Mouse (Mus musculus) MEL (cell line): ENCODE measurements around the gene Ndufv1. TPM values are rescaled to one million over a fixed set of nuclear protein-coding genes. Genes with fewer than 3 reads are reported as not detected.

ENCODE experiments used
- DNase-seq: peaks from one replicate; pipeline ENCODE4 v3.0.0; 2011; ENCODE audit warnings: low read depth, low spot score
- H3K27ac ChIP-seq: 2 replicates; pipeline ENCODE4 v1.5.1; 2012; ENCODE audit warnings: low read depth, mild to moderate bottlenecking, control low read depth, low read length, moderate library complexity; ENCODE audit not compliant: control insufficient read depth
- H3K27me3 ChIP-seq, 2 experiments: fragments of 150-350 bp in 1 of 2; sonication (generic) in 1 of 2; 2 replicates each; pipeline ENCODE4 v1.6.1; 2012; ENCODE audit warnings: low read length in 2 of 2, mild to moderate bottlenecking in 2 of 2, improper control_type of control experiment in 1 of 2, moderate library complexity in 1 of 2; ENCODE audit not compliant: insufficient read depth in 2 of 2, control insufficient read depth in 1 of 2
- H3K36me3 ChIP-seq, 2 experiments: 2 replicates each; pipeline ENCODE4 v1.6.1; 2012 to 2014; ENCODE audit warnings: low read length in 2 of 2, improper control_type of control experiment in 1 of 2, inconsistent platforms in 1 of 2, mild to moderate bottlenecking in 1 of 2; ENCODE audit not compliant: insufficient read depth in 2 of 2, control insufficient read depth in 1 of 2
- H3K4me1 ChIP-seq, 2 experiments: fragments of 150-350 bp in 1 of 2; sonication (generic) in 1 of 2; 2 replicates each; pipeline ENCODE4 v1.6.1; 2012; ENCODE audit warnings: low read length in 2 of 2, improper control_type of control experiment in 1 of 2, mild to moderate bottlenecking in 1 of 2; ENCODE audit not compliant: insufficient read depth in 2 of 2, control insufficient read depth in 1 of 2
- H3K4me3 ChIP-seq, 2 experiments: fragments of 150-350 bp in 1 of 2; sonication (generic) in 1 of 2; 2 replicates each; pipeline ENCODE4 v1.5.1; 2012; ENCODE audit warnings: low read depth in 2 of 2, low read length in 2 of 2, mild to moderate bottlenecking in 2 of 2, moderate library complexity in 2 of 2, control low read depth in 1 of 2, improper control_type of control experiment in 1 of 2; ENCODE audit not compliant: control insufficient read depth in 1 of 2, insufficient read depth in 1 of 2
- H3K79me2 ChIP-seq: 2 replicates; pipeline ENCODE4 v1.6.1; 2012; ENCODE audit warnings: mild to moderate bottlenecking, low read length, moderate library complexity; ENCODE audit not compliant: control insufficient read depth, poor library complexity, insufficient read depth
- H3K9ac ChIP-seq: 2 replicates; pipeline ENCODE4 v1.6.1; 2012; ENCODE audit warnings: low read depth, mild to moderate bottlenecking, control low read depth, low read length, moderate library complexity; ENCODE audit not compliant: control insufficient read depth, poor library complexity, severe bottlenecking
- H3K9me3 ChIP-seq: fragments of 150-350 bp; sonication (generic); replicated peaks from 2 replicates; pipeline ENCODE4 v1.6.1; 2012; ENCODE audit warnings: mild to moderate bottlenecking, low read length, improper control_type of control experiment, moderate library complexity; ENCODE audit not compliant: insufficient read depth
- BHLHE40 ChIP-seq: IDR thresholded peaks from 2 replicates; pipeline ENCODE4 v1.6.1; 2012; ENCODE audit warnings: low read depth, mild to moderate bottlenecking, inconsistent platforms, low read length, improper control_type of control experiment, borderline replicate concordance
- CHD1 ChIP-seq: IDR thresholded peaks from 2 replicates; pipeline ENCODE4 v1.6.1; 2012; ENCODE audit warnings: low read depth, mild to moderate bottlenecking, inconsistent platforms, low read length, improper control_type of control experiment
- E2F4 ChIP-seq: IDR thresholded peaks from 2 replicates; pipeline ENCODE4 v1.6.1; 2011; ENCODE audit warnings: low read depth, low read length, improper control_type of control experiment, borderline replicate concordance
- ELF1 ChIP-seq: IDR thresholded peaks from 2 replicates; pipeline ENCODE4 v1.6.1; 2014; ENCODE audit warnings: low read depth, mild to moderate bottlenecking, inconsistent platforms, low read length, improper control_type of control experiment, moderate library complexity
- EP300 ChIP-seq, 2 experiments: IDR thresholded peaks; 2 replicates each; pipeline ENCODE4 v1.6.1; 2011; ENCODE audit warnings: improper control_type of control experiment in 2 of 2, low read length in 2 of 2, low read depth in 1 of 2, mild to moderate bottlenecking in 1 of 2
- GATA1 ChIP-seq: IDR thresholded peaks from 2 replicates; pipeline ENCODE4 v1.6.1; 2011; ENCODE audit warnings: low read depth, low read length, improper control_type of control experiment
- HCFC1 ChIP-seq: IDR thresholded peaks from 2 replicates; pipeline ENCODE4 v1.6.1; 2012; ENCODE audit warnings: low read depth, mild to moderate bottlenecking, inconsistent platforms, low read length, improper control_type of control experiment, moderate library complexity
- MAFK ChIP-seq: IDR thresholded peaks from 2 replicates; pipeline ENCODE4 v1.6.1; 2011; ENCODE audit warnings: low read depth, mild to moderate bottlenecking, low read length, improper control_type of control experiment, borderline replicate concordance
- MAX ChIP-seq: IDR thresholded peaks from 2 replicates; pipeline ENCODE4 v1.6.1; 2011; ENCODE audit warnings: low read length, improper control_type of control experiment
- MAZ ChIP-seq: IDR thresholded peaks from 2 replicates; pipeline ENCODE4 v1.6.1; 2012; ENCODE audit warnings: low read depth, mild to moderate bottlenecking, inconsistent platforms, low read length, improper control_type of control experiment
- MEF2A ChIP-seq: IDR thresholded peaks from 2 replicates; pipeline ENCODE4 v1.6.1; 2014; ENCODE audit warnings: low read depth, mild to moderate bottlenecking, inconsistent platforms, low read length, improper control_type of control experiment; ENCODE audit not compliant: poor library complexity, insufficient replicate concordance, severe bottlenecking; ENCODE audit errors: extremely low read depth
- MXI1 ChIP-seq: IDR thresholded peaks from 2 replicates; pipeline ENCODE4 v1.6.1; 2011; ENCODE audit warnings: mild to moderate bottlenecking, low read depth, low read length, improper control_type of control experiment
- NELFE ChIP-seq: IDR thresholded peaks from 2 replicates; pipeline ENCODE4 v1.6.1; 2011; ENCODE audit warnings: low read depth, low read length, improper control_type of control experiment
- NRF1 ChIP-seq: IDR thresholded peaks from 2 replicates; pipeline ENCODE4 v1.6.1; 2014; ENCODE audit warnings: low read depth, mild to moderate bottlenecking, inconsistent platforms, low read length, improper control_type of control experiment, moderate library complexity; ENCODE audit not compliant: poor library complexity, insufficient read depth, severe bottlenecking
- POLR2A ChIP-seq, 2 experiments: IDR thresholded peaks; 2 replicates each; pipeline ENCODE4 v1.6.1; 2011 to 2012; ENCODE audit warnings: low read length in 2 of 2, mild to moderate bottlenecking in 2 of 2, control low read depth in 1 of 2, improper control_type of control experiment in 1 of 2, low read depth in 1 of 2, moderate library complexity in 1 of 2; ENCODE audit not compliant: control insufficient read depth in 1 of 2, insufficient read depth in 1 of 2, poor library complexity in 1 of 2
- POLR2AphosphoS2 ChIP-seq: IDR thresholded peaks from 2 replicates; pipeline ENCODE4 v1.6.1; 2011; ENCODE audit warnings: low read length, improper control_type of control experiment
- POLR2AphosphoS5 ChIP-seq: IDR thresholded peaks from 2 replicates; pipeline ENCODE4 v1.6.1; 2012; ENCODE audit warnings: low read depth, borderline replicate concordance, mild to moderate bottlenecking, inconsistent platforms, low read length, moderate library complexity, mixed read lengths
- RAD21 ChIP-seq: IDR thresholded peaks from 2 replicates; pipeline ENCODE4 v1.6.1; 2011; ENCODE audit warnings: mild to moderate bottlenecking, low read depth, low read length, improper control_type of control experiment
- SIN3A ChIP-seq: IDR thresholded peaks from 2 replicates; pipeline ENCODE4 v1.6.1; 2012; ENCODE audit warnings: low read length, improper control_type of control experiment, inconsistent platforms
- SMC3 ChIP-seq: IDR thresholded peaks from 2 replicates; pipeline ENCODE4 v1.6.1; 2011; ENCODE audit warnings: low read depth, low read length, improper control_type of control experiment
- TAL1 ChIP-seq: IDR thresholded peaks from 2 replicates; pipeline ENCODE4 v1.6.1; 2012; ENCODE audit warnings: mild to moderate bottlenecking, inconsistent platforms, low read length, moderate library complexity, mixed read lengths
- TBP ChIP-seq: IDR thresholded peaks from 2 replicates; pipeline ENCODE4 v1.8.0; 2011; ENCODE audit warnings: low read depth, low read length, improper control_type of control experiment
- UBTF ChIP-seq: IDR thresholded peaks from 2 replicates; pipeline ENCODE4 v1.6.1; 2012; ENCODE audit warnings: low read depth, mild to moderate bottlenecking, inconsistent platforms, low read length, improper control_type of control experiment, moderate library complexity, borderline replicate concordance; ENCODE audit not compliant: insufficient read depth
- USF1 ChIP-seq: IDR thresholded peaks from 2 replicates; pipeline ENCODE4 v1.6.1; 2014; ENCODE audit warnings: low read depth, mild to moderate bottlenecking, inconsistent platforms, low read length, improper control_type of control experiment, moderate library complexity
- USF2 ChIP-seq, 2 experiments: IDR thresholded peaks; 2 replicates each; pipeline ENCODE4 v1.6.1; 2011 to 2012; ENCODE audit warnings: improper control_type of control experiment in 2 of 2, low read length in 2 of 2, borderline replicate concordance in 1 of 2, inconsistent platforms in 1 of 2, low read depth in 1 of 2, mild to moderate bottlenecking in 1 of 2; ENCODE audit not compliant: insufficient read depth in 1 of 2
- ZC3H11A ChIP-seq: IDR thresholded peaks from 2 replicates; pipeline ENCODE4 v1.6.1; 2012; ENCODE audit warnings: low read depth, mild to moderate bottlenecking, inconsistent platforms, low read length, improper control_type of control experiment
- ZMIZ1 ChIP-seq: IDR thresholded peaks from 2 replicates; pipeline ENCODE4 v1.6.1; 2012; ENCODE audit warnings: low read depth, mild to moderate bottlenecking, inconsistent platforms, low read length, improper control_type of control experiment, moderate library complexity
- polyA plus RNA-seq, 2 experiments: library from polyadenylated mRNA; stranded (reverse) in 1 of 2; unstranded in 1 of 2; fragments of >175 nt in 1 of 2; fragments of >200 nt in 1 of 2; gene quantifications; 2 replicates each; pipeline versions ENCODE4 v1.2.1 to v1.2.4; 2012; ENCODE audit warnings: low replicate concordance in 2 of 2, low read depth in 1 of 2; ENCODE audit not compliant: insufficient read length in 2 of 2, insufficient read depth in 1 of 2, missing spikeins in 1 of 2
- total RNA-seq: library from RNA; depleted of rRNA; stranded (reverse); fragments of 300-350 nt; gene quantifications from 2 replicates; pipeline ENCODE4 v1.2.3, GENCODE M21; 2012

Ndufv1 gene
- total and polyA plus RNA-seq, 3 experiments, result 218 to 267 TPM; not detected in 1

DNA sequence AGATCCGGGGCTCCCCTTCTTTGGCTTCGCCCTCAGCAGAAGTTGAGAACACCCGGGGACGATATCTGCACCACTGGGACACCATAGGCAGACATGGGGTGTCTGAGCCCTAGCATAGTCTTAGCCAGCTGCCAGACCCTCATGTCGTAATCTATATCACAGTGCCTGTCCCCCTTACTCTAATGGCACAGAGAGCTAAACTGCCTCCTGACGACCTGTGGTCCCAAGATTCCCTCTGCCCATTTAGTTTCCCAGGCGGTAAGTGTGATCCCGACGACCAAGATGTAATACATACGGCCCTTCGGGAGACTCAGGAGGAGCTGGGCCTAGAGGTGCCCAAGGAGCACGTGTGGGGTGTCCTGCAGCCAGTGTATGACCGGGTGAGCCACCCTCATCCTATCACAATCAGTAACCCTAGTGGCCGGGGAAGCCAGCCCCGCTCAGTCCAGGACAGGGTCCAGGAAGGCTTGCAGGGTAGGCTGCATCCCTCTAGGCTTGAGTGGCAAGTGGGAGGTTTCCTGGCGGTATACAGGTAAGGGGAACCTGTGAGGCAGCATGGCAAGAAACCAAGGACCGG is 11.6 kb downstream of the Ndufv1 start:
- Histone ChIP-seq H3K79me2 (peaks cover 1% of the 10 kb centered on the region; the same call in 1 of the 2 replicates), H3K4me1 (peaks cover 0 to 15% of the 10 kb centered on the region in 2 experiments; a peak in 2 of 4 replicates), H3K27ac (peak overlapping the region; percentile 88), H3K9ac (peak overlapping the region; percentile 90), H3K9me3 (no peaks in the 10 kb centered on the region), H3K27me3 (no peaks in the 10 kb centered on the region)
- no peak for DNase-seq
- TF ChIP-seq SMC3 (no peak), MAX (peak; percentile 56; the same call in 1 of the 2 replicates), GATA1 (no peak), POLR2A (IDR thresholded peaks at IDR 0.05; ENCODE audit: control insufficient read depth in 1 of 2, insufficient read depth in 1 of 2, low read depth in 1 of 2, low read length in 2 of 2, poor library complexity in 1 of 2) (no peak; a peak in 1 of 4 replicates), CHD1 (peak; percentile 29; the same call in 1 of the 2 replicates)
- TF ChIP-seq, all 39 proteins: peak for 2
- peak overlapping the region; percentile 80 for H3K4me3 ChIP-seq
- H3K36me3 ChIP-seq, result peaks cover 0 to 6% of the 10 kb centered on the region in 2 experiments; a peak in 2 of 4 replicates

DNA sequence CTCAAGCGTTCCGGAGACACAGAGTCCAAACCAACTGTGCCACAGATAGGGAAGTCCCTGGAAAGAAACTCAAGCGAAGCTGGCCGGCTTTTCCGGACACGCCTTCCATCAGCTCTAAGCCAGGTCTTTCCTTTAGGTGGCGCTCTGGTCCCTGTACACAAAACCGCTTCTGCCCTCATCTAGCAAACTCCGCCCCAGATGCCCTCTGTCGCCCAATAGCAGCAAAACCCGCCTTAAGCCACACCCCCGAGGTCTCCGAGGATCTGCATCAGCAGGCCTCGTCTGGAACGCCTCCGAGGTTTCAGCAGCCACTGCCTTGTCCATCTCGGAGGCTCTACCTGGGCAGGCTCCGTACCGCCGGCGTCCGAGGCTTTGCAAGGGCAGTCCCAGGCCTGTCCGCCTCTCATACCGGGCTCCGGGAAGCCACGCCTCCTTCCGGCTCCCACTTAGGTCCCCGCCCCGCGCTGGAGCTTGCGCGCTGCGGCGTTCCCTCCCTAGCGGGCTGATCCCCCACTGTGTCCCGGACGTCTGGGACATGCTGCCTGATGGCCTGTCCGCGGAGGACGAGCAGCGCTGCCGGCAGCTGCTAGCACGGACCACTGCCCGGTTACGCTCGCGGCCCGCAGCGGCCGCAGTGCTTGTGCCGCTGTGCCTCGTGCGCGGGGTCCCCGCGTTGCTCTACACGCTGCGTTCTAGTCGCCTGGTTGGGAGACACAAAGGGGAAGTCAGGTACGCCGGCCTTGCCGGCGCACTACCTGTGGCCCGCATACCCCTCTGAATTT is 12.3 kb downstream of the Ndufv1 start, which contains the start of the genes Nudt8 and Gm49405:
Gene Nudt8, plus strand, starts transcription at position 462 of the 782 bp plus-strand sequence.
Gene Gm49405, plus strand, starts transcription at position 508 of the 782 bp plus-strand sequence.
- H3K27ac ChIP-seq, result peak within 1 kb of the TSS; percentile 88
- peak within 1 kb of the TSS; percentile 90 for H3K9ac ChIP-seq
- peaks cover 0 to 15% of the 10 kb centered on the region in 2 experiments; a peak in 2 of 4 replicates for H3K4me1 ChIP-seq
- DNase-seq, result peak; percentile 99
- no peaks in the 10 kb centered on the region for H3K9me3 ChIP-seq
- peaks cover 0 to 6% of the 10 kb centered on the region in 2 experiments; a peak in 2 of 4 replicates for H3K36me3 ChIP-seq
- H3K4me3 ChIP-seq, result peak within 1 kb of the TSS; percentile 80
- H3K79me2 ChIP-seq, result peaks cover 1% of the 10 kb centered on the region; the same call in 1 of the 2 replicates
- H3K27me3 ChIP-seq, result no peaks in the 10 kb centered on the region; a peak in 1 of 4 replicates
- TF ChIP-seq POLR2AphosphoS2 (peak; percentile 84), ZMIZ1 (peak; percentile 73; the same call in 1 of the 2 replicates), MAZ (0 out of 2 replicates have a peak, but pooled peaks have one; percentile 33), HCFC1 (peak; percentile 70), SIN3A (peak; percentile 79), EP300 (IDR thresholded peaks at IDR 0.05; ENCODE audit: low read depth in 1 of 2, low read length in 2 of 2) (peak in 1 of 2 experiments; percentile 9; a peak in 1 of 4 replicates), BHLHE40 (no peak), ZC3H11A (no peak), SMC3 (0 out of 2 replicates have a peak, but pooled peaks have one; percentile 12), UBTF (peak; percentile 73; the same call in 1 of the 2 replicates), USF2 (IDR thresholded peaks at IDR 0.05; ENCODE audit: borderline replicate concordance in 1 of 2, insufficient read depth in 1 of 2, low read depth in 1 of 2, low read length in 2 of 2) (no peak), POLR2AphosphoS5 (0 out of 2 replicates have a peak, but pooled peaks have one; percentile 62), MXI1 (peak; percentile 56; the same call in 1 of the 2 replicates), ELF1 (peak; percentile 67), USF1 (no peak), RAD21 (peak; percentile 30), POLR2A (IDR thresholded peaks at IDR 0.05; ENCODE audit: control insufficient read depth in 1 of 2, insufficient read depth in 1 of 2, low read depth in 1 of 2, low read length in 2 of 2, poor library complexity in 1 of 2) (peak; percentile 97 to 98), NELFE (peak; percentile 94), E2F4 (no peak), TAL1 (no peak), NRF1 (peak; percentile 83), TBP (peak; percentile 68), MAFK (no peak), MEF2A (no peak)
